Mouse (Mus musculus): Measurements from ENCODE around the gene Dlgap5. TPM values are rescaled to one million over a fixed set of nuclear protein-coding genes. Genes with fewer than 3 reads are reported as not detected.
A peak's percentile ranks its signal among the peaks of the same experiment; 100 is the strongest.

The Dlgap5 gene
- polyA plus RNA-seq, 1 experiment from 2014 or later = 73.9 TPM

GRCm38 (mm10) chr14:47364742-47365449, 53.3 kb downstream of the Dlgap5 start:
- Histone ChIP-seq H3K36me3 (no peaks in the 10 kb centered on the region), H3K9me3 (replicated peaks) (no peaks in the 10 kb centered on the region), H3K9ac (peak overlapping the region; percentile 46), H3K4me3 (peak overlapping the region; percentile 27), H3K27ac (no peak overlapping the region; the same call in 1 of the 2 replicates), H3K4me2 (peak overlapping the region; percentile 67), H3K27me3 (replicated peaks) (peaks cover 3% of the 10 kb centered on the region; the same call in 1 of the 2 replicates), H3K4me1 (peaks cover 32% of the 10 kb centered on the region)
- 20% methylated on average over 21 of the region's 21 CpGs for WGBS (ENCODE audit: insufficient replicate concordance)
- ATAC-seq = peak; percentile 77

- 59% methylated on average over 9 of the region's 9 CpGs for WGBS (ENCODE audit: insufficient replicate concordance)
- ATAC-seq = no peak
These were observed 56.3 kb downstream of the Dlgap5 start for GRCm38 (mm10) chr14:47361899-47362298.

GRCm38 (mm10) chr14:47361418-47361817, 56.8 kb downstream of the Dlgap5 start:
- ATAC-seq = no peak
- WGBS (ENCODE audit: insufficient replicate concordance) = 57% methylated on average over 2 of the region's 2 CpGs
- H3K27me3 ChIP-seq (replicated peaks) = no peaks in the 10 kb centered on the region; the same call in 1 of the 2 replicates
- no peak overlapping the region for H3K4me2 ChIP-seq
- H3K36me3 ChIP-seq = no peaks in the 10 kb centered on the region
- H3K4me1 ChIP-seq = peaks cover 20% of the 10 kb centered on the region
- no peak overlapping the region for H3K9ac ChIP-seq
- H3K4me3 ChIP-seq = no peak overlapping the region
- no peaks in the 10 kb centered on the region for H3K9me3 ChIP-seq (replicated peaks)
- H3K27ac ChIP-seq = no peak overlapping the region

More at GRCm38 (mm10) chr14:47361899-47362298, 56.3 kb downstream of the Dlgap5 start:
- H3K27ac ChIP-seq = no peak overlapping the region
- H3K36me3 ChIP-seq = no peaks in the 10 kb centered on the region
- H3K9ac ChIP-seq = no peak overlapping the region
- H3K4me2 ChIP-seq = no peak overlapping the region
- peaks cover 25% of the 10 kb centered on the region for H3K4me1 ChIP-seq
- no peak overlapping the region for H3K4me3 ChIP-seq
- H3K27me3 ChIP-seq (replicated peaks) = no peaks in the 10 kb centered on the region; the same call in 1 of the 2 replicates
- H3K9me3 ChIP-seq (replicated peaks) = no peaks in the 10 kb centered on the region

- H3K4me2 ChIP-seq = no peak overlapping the region
- peaks cover 11% of the 10 kb centered on the region for H3K4me1 ChIP-seq
- no peaks in the 10 kb centered on the region for H3K9me3 ChIP-seq (replicated peaks)
- 42% methylated on average over 3 of the region's 3 CpGs for WGBS (ENCODE audit: insufficient replicate concordance)
- no peaks in the 10 kb centered on the region for H3K36me3 ChIP-seq
- H3K4me3 ChIP-seq = no peak overlapping the region
- no peak overlapping the region for H3K9ac ChIP-seq
- no peak for ATAC-seq
- no peak overlapping the region for H3K27ac ChIP-seq
- H3K27me3 ChIP-seq (replicated peaks) = no peaks in the 10 kb centered on the region
These were observed 58.6 kb downstream of the Dlgap5 start for GRCm38 (mm10) chr14:47359610-47360009.

- Histone ChIP-seq H3K4me1 (peaks cover 16% of the 10 kb centered on the region), H3K9ac (no peak overlapping the region), H3K27ac (no peak overlapping the region), H3K36me3 (no peaks in the 10 kb centered on the region), H3K4me3 (no peak overlapping the region), H3K27me3 (replicated peaks) (no peaks in the 10 kb centered on the region), H3K9me3 (replicated peaks) (no peaks in the 10 kb centered on the region), H3K4me2 (no peak overlapping the region)
- ATAC-seq = no peak
- 69% methylated on average over 3 of the region's 3 CpGs for WGBS (ENCODE audit: insufficient replicate concordance)
These were observed 61.6 kb downstream of the Dlgap5 start for GRCm38 (mm10) chr14:47356622-47357021.

- Histone ChIP-seq H3K27ac (peak overlapping the region; percentile 23; the same call in 1 of the 2 replicates), H3K27me3 (replicated peaks) (no peaks in the 10 kb centered on the region), H3K9ac (no peak overlapping the region), H3K36me3 (no peaks in the 10 kb centered on the region), H3K4me1 (peaks cover 16% of the 10 kb centered on the region), H3K4me2 (no peak overlapping the region), H3K4me3 (no peak overlapping the region), H3K9me3 (replicated peaks) (no peaks in the 10 kb centered on the region)
- 61% methylated on average over 5 of the region's 5 CpGs for WGBS (ENCODE audit: insufficient replicate concordance)
- ATAC-seq = no peak
These were observed 63.3 kb downstream of the Dlgap5 start for GRCm38 (mm10) chr14:47354948-47355347.

GRCm38 (mm10) chr14:47354111-47354577, 64.1 kb downstream of the Dlgap5 start:
- Histone ChIP-seq H3K9me3 (replicated peaks) (no peaks in the 10 kb centered on the region), H3K4me3 (no peak overlapping the region), H3K4me2 (peak overlapping the region; percentile 38; the same call in 1 of the 2 replicates), H3K9ac (no peak overlapping the region), H3K27me3 (replicated peaks) (no peaks in the 10 kb centered on the region), H3K27ac (peak overlapping the region; percentile 43), H3K4me1 (peaks cover 16% of the 10 kb centered on the region), H3K36me3 (no peaks in the 10 kb centered on the region)
- ATAC-seq = peak; percentile 76
- WGBS (ENCODE audit: insufficient replicate concordance) = 42% methylated on average over 8 of the region's 8 CpGs

GRCm38 (mm10) chr14:47353240-47353639, 65.0 kb downstream of the Dlgap5 start:
- no peak for ATAC-seq
- Histone ChIP-seq H3K4me3 (no peak overlapping the region), H3K9ac (no peak overlapping the region), H3K27ac (no peak overlapping the region), H3K36me3 (no peaks in the 10 kb centered on the region), H3K9me3 (replicated peaks) (no peaks in the 10 kb centered on the region), H3K4me1 (peaks cover 16% of the 10 kb centered on the region), H3K27me3 (replicated peaks) (no peaks in the 10 kb centered on the region), H3K4me2 (no peak overlapping the region)
- WGBS (ENCODE audit: insufficient replicate concordance) = 65% methylated on average over 4 of the region's 4 CpGs

- no peak overlapping the region for H3K4me2 ChIP-seq
- no peaks in the 10 kb centered on the region for H3K9me3 ChIP-seq (replicated peaks)
- no peak overlapping the region for H3K27ac ChIP-seq
- no peaks in the 10 kb centered on the region for H3K36me3 ChIP-seq
- 79% methylated on average over 10 of the region's 10 CpGs for WGBS (ENCODE audit: insufficient replicate concordance)
- peaks cover 18% of the 10 kb centered on the region for H3K4me1 ChIP-seq
- no peak overlapping the region for H3K4me3 ChIP-seq
- no peak for ATAC-seq
- no peaks in the 10 kb centered on the region for H3K27me3 ChIP-seq (replicated peaks)
- no peak overlapping the region for H3K9ac ChIP-seq
These were observed 65.9 kb downstream of the Dlgap5 start for GRCm38 (mm10) chr14:47352272-47352671.

- H3K4me3 ChIP-seq = no peak overlapping the region
- no peak for ATAC-seq
- WGBS (ENCODE audit: insufficient replicate concordance) = 76% methylated on average over 2 of the region's 2 CpGs
These were observed 67.2 kb downstream of the Dlgap5 start for GRCm38 (mm10) chr14:47350974-47351373.

GRCm38 (mm10) chr14:47346715-47347114, 71.5 kb downstream of the Dlgap5 start:
- H3K27ac ChIP-seq = no peak overlapping the region
- 94% methylated on average over 1 of the region's 1 CpGs for WGBS (ENCODE audit: insufficient replicate concordance)
- no peak overlapping the region for H3K9ac ChIP-seq
- peak; percentile 64 for ATAC-seq
- peaks cover 10% of the 10 kb centered on the region for H3K4me1 ChIP-seq
- no peaks in the 10 kb centered on the region for H3K36me3 ChIP-seq
- no peaks in the 10 kb centered on the region for H3K27me3 ChIP-seq (replicated peaks)
- H3K9me3 ChIP-seq (replicated peaks) = no peaks in the 10 kb centered on the region
- H3K4me2 ChIP-seq = no peak overlapping the region
- H3K4me3 ChIP-seq = no peak overlapping the region

More at GRCm38 (mm10) chr14:47350974-47351373, 67.2 kb downstream of the Dlgap5 start:
- H3K4me2 ChIP-seq = no peak overlapping the region
- no peaks in the 10 kb centered on the region for H3K9me3 ChIP-seq (replicated peaks)
- H3K4me1 ChIP-seq = peaks cover 26% of the 10 kb centered on the region
- no peak overlapping the region for H3K9ac ChIP-seq
- H3K27ac ChIP-seq = no peak overlapping the region
- no peaks in the 10 kb centered on the region for H3K27me3 ChIP-seq (replicated peaks)
- no peaks in the 10 kb centered on the region for H3K36me3 ChIP-seq

- peaks cover 4% of the 10 kb centered on the region for H3K4me1 ChIP-seq
- no peaks in the 10 kb centered on the region for H3K36me3 ChIP-seq
- no peaks in the 10 kb centered on the region for H3K9me3 ChIP-seq (replicated peaks)
- WGBS (ENCODE audit: insufficient replicate concordance) = 62% methylated on average over 4 of the region's 4 CpGs
- H3K4me3 ChIP-seq = no peak overlapping the region
- ATAC-seq = no peak
- no peak overlapping the region for H3K4me2 ChIP-seq
- no peak overlapping the region for H3K9ac ChIP-seq
- H3K27me3 ChIP-seq (replicated peaks) = no peaks in the 10 kb centered on the region
- H3K27ac ChIP-seq = no peak overlapping the region
These were observed 76.4 kb downstream of the Dlgap5 start for GRCm38 (mm10) chr14:47341811-47342291.

Measured in liver, embryonic 12.5 days (tissue).